Mouse (Mus musculus) liver, postnatal 0 days (tissue): ENCODE measurements at regions not wholly inside any gene's neighbourhood (a gene's known extent, or its start where the extent isn't known, plus 50 kb on each side); places are given as distances from the start of the nearest gene placed in this dataset.

Experiments
- CTCF ChIP-seq: sonication (generic); IDR thresholded peaks from 2 replicates; pipeline ENCODE4 v1.5.1; 2016; ENCODE audit warnings: antibody characterized with exemption, low read depth
- EP300 ChIP-seq: IDR thresholded peaks from 2 replicates; pipeline ENCODE4 v1.6.1; 2016; ENCODE audit warnings: antibody characterized with exemption, low read depth, mild to moderate bottlenecking

DNA sequence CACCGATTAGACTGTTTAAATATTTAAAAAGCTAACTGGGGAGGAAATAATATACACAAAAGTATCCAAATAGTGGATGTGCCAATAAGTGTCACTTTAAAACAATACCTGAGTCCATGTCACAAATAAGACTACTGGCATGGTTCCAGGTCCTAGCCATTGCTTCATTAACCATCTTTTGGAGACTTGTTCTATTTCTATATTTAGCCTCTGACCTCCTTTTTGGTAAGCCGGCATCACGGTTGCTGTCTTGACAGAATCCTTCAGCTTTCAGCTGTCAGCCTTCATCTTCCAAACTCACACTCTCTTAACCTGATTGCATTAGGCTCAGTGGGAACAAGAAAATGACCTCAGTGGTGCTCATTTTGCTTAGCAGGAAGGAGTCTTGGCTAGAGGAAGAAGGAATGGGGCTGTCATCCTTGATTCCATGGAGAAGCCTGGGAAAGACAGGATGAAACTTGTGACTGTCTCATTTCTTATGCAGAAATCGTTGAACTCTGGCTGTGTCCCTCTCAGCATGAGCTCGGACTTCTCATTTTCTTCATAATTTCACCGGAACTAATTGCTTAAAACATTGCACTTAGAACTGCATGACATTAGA lies 208.9 kb upstream of the Veph1 start:
- TF ChIP-seq CTCF (no peak), EP300 (no peak)
